Mouse (Mus musculus) neural tube, embryonic 11.5 days (tissue): ENCODE measurements around the gene Ddx39. TPM values are rescaled to one million over a fixed set of nuclear protein-coding genes. Genes with fewer than 3 reads are reported as not detected.

Experiments
- ATAC-seq: fragments of 200-750 bp; cut with Nextera tagmentation; 2 replicates; pipeline ENCODE4 v1.8.0; 2017; ENCODE audit warnings: moderate number of reproducible peaks, mild to moderate bottlenecking, moderate TSS enrichment, moderate library complexity; ENCODE audit not compliant: insufficient read depth, low FRiP score, low TSS enrichment
- DNase-seq: peaks from one replicate; pipeline ENCODE4 v3.0.0-alpha.2; 2015; ENCODE audit warnings: low spot score
- H3K27ac ChIP-seq: fragments of 300-500 bp; sonication (generic); 2 replicates; pipeline ENCODE4 v1.5.1; 2014; ENCODE audit warnings: low read depth, mild to moderate bottlenecking, low read length
- H3K27me3 ChIP-seq: fragments of 300-500 bp; sonication (generic); 2 replicates; pipeline ENCODE4 v1.6.1; 2014; ENCODE audit warnings: mild to moderate bottlenecking, low read length, mixed read lengths; ENCODE audit not compliant: control insufficient read depth, insufficient read depth
- H3K36me3 ChIP-seq: fragments of 300-500 bp; sonication (generic); 2 replicates; pipeline ENCODE4 v1.6.1; 2014; ENCODE audit warnings: mild to moderate bottlenecking, low read length, moderate library complexity, mixed read lengths; ENCODE audit not compliant: control insufficient read depth, insufficient read depth
- H3K4me1 ChIP-seq: fragments of 300-500 bp; sonication (generic); 2 replicates; pipeline ENCODE4 v1.6.1; 2014; ENCODE audit warnings: low read length, mixed read lengths; ENCODE audit not compliant: control insufficient read depth, insufficient read depth
- H3K4me2 ChIP-seq: fragments of 300-500 bp; sonication (generic); 2 replicates; pipeline ENCODE4 v1.6.1; 2014; ENCODE audit warnings: low read depth, mild to moderate bottlenecking, moderate library complexity
- H3K4me3 ChIP-seq: fragments of 300-500 bp; sonication (generic); 2 replicates; pipeline ENCODE4 v1.5.1; 2014; ENCODE audit warnings: low read depth, low read length
- H3K9ac ChIP-seq: fragments of 300-500 bp; sonication (generic); 2 replicates; pipeline ENCODE4 v1.6.1; 2014; ENCODE audit warnings: mild to moderate bottlenecking, low read length
- H3K9me3 ChIP-seq: fragments of 300-500 bp; sonication (generic); 2 replicates; pipeline ENCODE4 v1.6.1; 2016; ENCODE audit warnings: low read length; ENCODE audit not compliant: control insufficient read depth
- WGBS: fragments of 180-500 bp; shearing (Covaris S2); extraction: QIAGEN DNeasy Blood & Tissue Kit; methylation state at CpG from one replicate; pipeline ENCODE4 v1.1.7; 2014; 5-methylcytosine and 5-hydroxymethylcytosine counted together
- polyA plus RNA-seq: library from polyadenylated mRNA; unstranded; fragments of >200 nt; fragmentation: Nextera tagmentation; extraction: Ambion mirVana; gene quantifications from 2 replicates; pipeline ENCODE4 v1.2.1, GENCODE M21; 2014

The Ddx39 gene
- polyA plus RNA-seq, 1 experiment from 2014 or later: 223 TPM

DNA sequence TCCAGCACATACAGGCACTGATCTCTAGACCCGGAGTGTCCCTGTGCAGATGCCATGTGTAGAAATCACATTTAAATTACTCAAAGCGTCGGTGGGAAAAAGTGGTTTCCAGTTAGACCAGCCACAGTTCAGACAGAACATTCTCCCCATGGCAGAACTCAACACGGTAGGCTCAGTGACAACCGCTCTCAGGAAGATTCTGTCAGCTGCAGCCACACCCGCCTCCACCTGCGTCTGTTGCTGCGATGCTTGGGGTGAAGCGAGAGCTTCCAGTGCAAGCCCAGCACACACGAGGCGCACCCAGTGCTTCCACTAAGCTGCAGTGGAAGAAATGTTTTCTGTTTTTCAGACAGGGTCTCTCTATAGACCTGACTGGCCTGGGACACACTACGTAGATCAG, 35.1 kb upstream of the Ddx39 start:
- no peak for ATAC-seq

DNA sequence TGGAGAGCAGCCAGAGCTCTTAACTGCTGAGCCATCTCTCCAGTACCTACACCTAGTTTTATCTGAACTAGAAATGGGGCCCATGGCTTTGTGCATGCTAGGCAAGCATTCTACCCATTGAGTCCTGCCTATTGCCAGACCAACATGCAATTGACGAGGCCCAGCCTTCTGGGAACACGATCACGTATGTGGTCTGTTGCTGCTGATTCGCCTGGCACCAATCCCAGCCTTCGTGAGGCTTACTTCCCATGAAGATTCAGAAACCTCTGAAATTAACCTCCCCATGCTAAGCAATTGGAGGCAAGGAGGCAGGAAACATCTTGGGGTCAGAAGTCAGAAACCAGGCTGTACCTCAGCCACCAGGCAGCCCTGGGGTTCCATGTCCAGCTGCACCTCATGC, 34.4 kb upstream of the Ddx39 start:
- no peak overlapping the region for H3K9ac ChIP-seq
- no peak overlapping the region for H3K4me3 ChIP-seq
- H3K27ac ChIP-seq: no peak overlapping the region
- 83% methylated on average over 5 of the region's 5 CpGs for WGBS
- DNase-seq (no peak), ATAC-seq (no peak)
- H3K4me1 ChIP-seq: no peaks in the 10 kb centered on the region
- H3K9me3 ChIP-seq: no peaks in the 10 kb centered on the region
- H3K27me3 ChIP-seq: no peaks in the 10 kb centered on the region
- peaks cover 12% of the 10 kb centered on the region for H3K36me3 ChIP-seq
- no peak overlapping the region for H3K4me2 ChIP-seq

More for the DNA sequence above, 35.1 kb upstream of the Ddx39 start:
- no peaks in the 10 kb centered on the region for H3K4me1 ChIP-seq
- no peaks in the 10 kb centered on the region for H3K27me3 ChIP-seq
- H3K9me3 ChIP-seq: no peaks in the 10 kb centered on the region
- H3K4me2 ChIP-seq: no peak overlapping the region
- H3K4me3 ChIP-seq: no peak overlapping the region
- peaks cover 12% of the 10 kb centered on the region for H3K36me3 ChIP-seq
- 92% methylated on average over 12 of the region's 12 CpGs for WGBS
- no peak overlapping the region for H3K27ac ChIP-seq
- no peak overlapping the region for H3K9ac ChIP-seq
- DNase-seq: no peak

DNA sequence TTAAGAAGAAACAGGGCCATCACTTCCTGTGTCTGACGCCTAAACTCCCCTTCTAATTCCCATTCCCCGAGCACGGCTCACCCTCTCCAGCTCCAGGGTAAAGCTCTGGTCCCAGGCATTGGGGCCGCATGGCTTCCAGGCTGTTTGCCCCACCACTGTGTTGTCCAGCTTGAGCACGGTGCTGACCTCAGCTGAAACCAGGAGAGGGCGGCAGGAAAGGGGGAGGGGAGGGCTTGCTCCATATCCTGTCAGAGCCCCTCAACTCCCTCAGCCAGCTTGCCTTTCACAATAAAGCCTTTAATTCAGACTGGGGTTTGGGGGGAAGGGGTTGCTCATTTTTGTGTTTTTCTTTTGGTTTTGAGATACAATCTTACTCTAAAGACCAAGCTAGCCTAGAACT, 33.9 kb upstream of the Ddx39 start:
- Histone ChIP-seq H3K9ac (no peak overlapping the region), H3K9me3 (no peaks in the 10 kb centered on the region), H3K4me2 (no peak overlapping the region), H3K36me3 (peaks cover 12% of the 10 kb centered on the region), H3K27me3 (no peaks in the 10 kb centered on the region), H3K4me3 (no peak overlapping the region), H3K4me1 (no peaks in the 10 kb centered on the region), H3K27ac (no peak overlapping the region)
- ATAC-seq (no peak), DNase-seq (peak; percentile 32)
- 21% methylated on average over 6 of the region's 6 CpGs for WGBS

DNA sequence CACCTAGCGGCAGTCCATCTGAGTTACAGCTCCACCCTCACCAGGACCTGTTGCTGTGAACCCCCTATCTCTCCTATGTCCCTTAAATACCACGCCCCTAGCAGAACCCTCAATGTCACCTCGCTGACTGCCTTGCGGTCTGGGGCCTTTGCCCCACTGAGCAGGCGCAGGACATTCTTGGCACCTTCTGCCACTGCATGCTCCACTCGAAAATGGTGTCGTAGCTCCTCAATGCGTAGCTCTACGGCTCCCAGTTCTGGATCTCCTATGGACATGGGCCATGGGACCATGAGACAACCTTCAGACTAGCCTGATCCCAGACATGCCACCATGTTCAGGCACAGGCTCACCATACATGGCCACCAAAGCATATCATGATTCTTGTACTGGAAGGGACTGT, 30.5 kb upstream of the Ddx39 start:
- no peak overlapping the region for H3K27ac ChIP-seq
- H3K9me3 ChIP-seq: no peaks in the 10 kb centered on the region
- H3K4me1 ChIP-seq: no peaks in the 10 kb centered on the region
- H3K36me3 ChIP-seq: peaks cover 6% of the 10 kb centered on the region; the same call in 1 of the 2 replicates
- ATAC-seq: no peak
- H3K4me3 ChIP-seq: no peak overlapping the region
- H3K27me3 ChIP-seq: no peaks in the 10 kb centered on the region
- H3K4me2 ChIP-seq: no peak overlapping the region
- 91% methylated on average over 9 of the region's 9 CpGs for WGBS
- DNase-seq: no peak
- no peak overlapping the region for H3K9ac ChIP-seq

DNA sequence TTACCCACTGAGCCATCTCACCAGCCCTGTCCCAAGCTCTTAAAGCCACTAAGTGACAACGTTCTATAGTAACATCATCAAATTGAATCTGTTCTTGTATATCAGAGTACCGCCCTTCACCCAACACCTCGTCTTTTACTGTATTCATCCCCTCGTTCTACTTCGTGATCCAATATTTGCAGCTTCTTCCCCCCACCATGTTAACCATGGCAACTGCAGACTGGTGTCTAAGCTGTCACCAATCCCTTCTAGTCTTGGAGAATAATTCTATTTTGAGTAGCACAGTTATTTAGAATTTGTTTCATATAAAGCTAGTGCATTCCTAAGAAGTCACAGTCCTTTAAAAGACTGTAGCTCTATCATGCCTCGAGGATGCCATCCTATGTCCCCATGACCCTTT, 25.7 kb upstream of the Ddx39 start:
- Histone ChIP-seq H3K4me3 (no peak overlapping the region), H3K36me3 (peaks cover 10% of the 10 kb centered on the region), H3K4me1 (no peaks in the 10 kb centered on the region), H3K4me2 (no peak overlapping the region), H3K9ac (no peak overlapping the region), H3K27ac (no peak overlapping the region), H3K27me3 (no peaks in the 10 kb centered on the region), H3K9me3 (no peaks in the 10 kb centered on the region)
- no peak for DNase-seq
- 89% methylated on average over 6 of the region's 6 CpGs for WGBS
- no peak for ATAC-seq

DNA sequence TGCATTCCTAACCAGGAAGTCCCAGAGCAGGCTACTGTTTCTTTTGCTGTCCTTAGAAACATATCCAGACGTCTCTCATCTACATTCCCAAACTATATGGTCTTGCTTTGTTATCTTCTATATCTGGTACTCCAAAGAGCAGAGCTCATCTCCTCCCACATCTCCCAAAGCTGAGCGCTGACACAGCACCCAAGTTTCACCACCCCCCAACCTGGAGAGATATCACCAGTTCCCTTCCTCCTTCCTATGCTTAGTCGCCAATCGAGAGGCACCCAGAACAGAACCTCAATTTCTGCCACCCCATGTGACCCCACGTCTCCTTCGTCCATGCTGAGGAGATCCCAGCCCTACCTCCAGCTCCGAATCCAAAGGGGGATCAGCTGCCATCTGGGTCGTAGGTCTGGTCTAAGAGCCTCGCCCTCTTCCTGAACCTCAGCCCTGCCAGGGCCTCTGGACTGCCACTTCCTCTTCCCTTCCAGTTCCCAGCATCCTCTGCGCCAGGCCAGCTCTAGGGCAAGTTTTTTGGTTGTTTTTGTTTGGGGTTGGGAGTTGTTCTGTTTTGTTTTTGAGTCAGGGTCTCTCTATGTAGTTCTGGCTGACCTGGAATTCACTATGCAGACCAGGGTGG, 21.3 kb upstream of the Ddx39 start:
- Histone ChIP-seq H3K9ac (no peak overlapping the region), H3K4me3 (no peak overlapping the region), H3K4me1 (peaks cover 8% of the 10 kb centered on the region), H3K27me3 (no peaks in the 10 kb centered on the region), H3K9me3 (no peaks in the 10 kb centered on the region), H3K27ac (no peak overlapping the region), H3K4me2 (no peak overlapping the region), H3K36me3 (peaks cover 10% of the 10 kb centered on the region)
- WGBS: 86% methylated on average over 10 of the region's 10 CpGs
- no peak for DNase-seq
- no peak for ATAC-seq

DNA sequence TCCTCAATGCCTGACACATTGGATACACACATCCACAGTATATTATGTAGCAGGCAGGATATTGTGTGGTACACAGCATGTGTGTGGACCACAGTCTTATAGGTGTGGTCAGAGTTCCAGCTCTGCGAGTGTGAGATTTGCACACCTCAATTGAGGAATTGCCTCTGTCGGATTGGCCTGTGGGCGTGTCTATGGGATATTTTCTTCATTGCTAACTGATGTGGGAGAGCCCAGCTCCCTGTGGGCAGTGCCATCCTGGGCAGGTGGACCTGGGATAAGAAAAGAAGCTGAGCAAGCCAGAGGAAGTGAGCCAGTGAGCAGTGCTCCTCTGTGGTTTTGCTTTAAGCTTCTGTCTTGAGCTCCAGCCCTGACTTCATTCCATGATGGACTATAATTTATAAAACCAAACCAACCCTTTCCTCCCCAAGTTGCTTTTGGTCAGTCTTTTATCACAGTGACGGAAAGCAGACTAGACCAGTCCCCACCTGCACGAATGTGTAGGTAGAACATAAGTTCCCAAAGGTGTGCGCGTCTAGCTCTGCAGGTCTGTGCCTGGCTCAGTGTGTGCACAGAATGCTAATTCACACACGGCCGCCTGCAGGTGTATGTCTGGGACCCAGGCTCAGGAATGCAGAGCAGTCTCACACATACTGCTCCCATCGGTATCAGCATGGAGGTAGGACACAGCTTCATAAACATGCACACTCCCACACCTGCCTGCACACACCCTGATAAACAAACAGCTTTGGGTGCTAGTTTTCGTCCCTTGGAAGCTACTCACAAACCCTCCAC, 20.4 kb upstream of the Ddx39 start:
- H3K27ac ChIP-seq: no peak overlapping the region
- no peak overlapping the region for H3K4me2 ChIP-seq
- ATAC-seq (no peak), DNase-seq (no peak)
- H3K9ac ChIP-seq: no peak overlapping the region
- 90% methylated on average over 11 of the region's 11 CpGs for WGBS
- no peaks in the 10 kb centered on the region for H3K27me3 ChIP-seq
- peaks cover 10% of the 10 kb centered on the region for H3K36me3 ChIP-seq
- no peak overlapping the region for H3K4me3 ChIP-seq
- H3K4me1 ChIP-seq: peaks cover 8% of the 10 kb centered on the region
- H3K9me3 ChIP-seq: no peaks in the 10 kb centered on the region

DNA sequence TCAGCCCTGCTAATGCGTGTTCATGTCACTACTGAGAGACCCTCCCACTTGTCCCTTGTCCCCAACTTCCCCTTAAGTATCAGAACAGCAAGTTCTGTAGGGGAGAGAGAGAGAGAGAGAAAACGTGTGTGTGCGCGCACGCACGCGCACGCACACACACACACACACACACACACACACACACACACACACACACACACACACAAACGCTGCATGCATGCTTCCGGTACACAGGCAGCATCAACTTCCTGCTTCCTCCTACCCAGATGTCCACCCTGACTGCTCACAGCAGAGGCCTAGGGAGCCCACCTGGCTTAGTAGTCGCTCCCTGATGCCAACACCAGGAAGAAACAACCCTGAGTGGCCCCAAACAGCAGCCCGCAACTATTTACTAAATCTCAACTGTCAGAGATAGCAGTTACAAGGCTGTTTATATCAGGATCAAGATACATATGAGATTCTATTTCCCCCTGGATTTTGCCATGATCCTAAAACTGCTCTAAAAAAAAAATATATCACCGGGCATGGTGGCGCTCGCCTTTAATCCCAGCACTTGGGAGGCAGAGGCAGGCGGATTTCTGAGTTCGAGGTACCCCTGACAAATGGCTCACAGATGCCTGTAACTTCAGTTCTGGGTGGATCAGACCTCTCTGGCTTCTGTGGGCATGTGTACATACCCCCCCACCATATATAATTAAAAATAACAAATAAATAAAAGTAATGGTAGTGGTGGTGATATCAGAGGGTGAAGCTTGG, 19.4 kb upstream of the Ddx39 start:
- DNase-seq (no peak), ATAC-seq (no peak)
- Histone ChIP-seq H3K36me3 (peaks cover 10% of the 10 kb centered on the region), H3K27me3 (no peaks in the 10 kb centered on the region), H3K9ac (no peak overlapping the region), H3K27ac (no peak overlapping the region), H3K9me3 (no peaks in the 10 kb centered on the region), H3K4me3 (no peak overlapping the region), H3K4me1 (peaks cover 8% of the 10 kb centered on the region), H3K4me2 (no peak overlapping the region)
- 93% methylated on average over 17 of the region's 17 CpGs for WGBS
